24 mouse cellular contexts compared by ENCODE assay signal in the genomic region with DNA sequence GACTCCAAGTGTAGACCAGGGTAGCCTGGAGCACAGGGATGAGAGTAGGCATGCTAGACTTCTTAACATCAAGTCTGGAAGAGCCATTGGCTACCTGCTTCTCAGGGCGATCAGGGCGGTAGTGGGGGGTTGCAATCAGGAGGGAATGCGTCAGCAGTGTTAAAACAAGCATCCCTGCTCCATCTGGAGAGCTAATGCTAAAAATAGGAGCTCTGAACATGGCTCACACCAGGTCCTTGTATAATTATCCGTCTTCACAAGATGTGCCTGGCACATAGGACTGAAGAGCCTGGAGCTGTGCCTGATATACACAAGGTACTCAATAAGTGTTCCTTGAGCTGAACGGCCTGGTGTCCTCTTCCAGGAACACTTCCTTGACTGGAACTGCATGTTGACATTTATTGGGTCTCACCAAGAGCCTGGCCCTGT. TPM values are rescaled to one million over a fixed set of nuclear protein-coding genes. Genes with fewer than 3 reads are reported as not detected.
A peak's percentile ranks its signal among the peaks of the same experiment; 100 is the strongest.
DNase-seq lines count a peak whose midpoint lies in the region; ATAC-seq and TF ChIP-seq lines count a peak whose summit lies in the region.
"Had no signal": no experiment of that assay in that cellular context is flagged by ENCODE, and none has a peak within 500 bp of the region (broad histone marks: within the 10 kb centered on the region; RNA-seq: fewer than 3 reads in every experiment).

No protein-coding gene starts in this region.

- ATAC-seq in cerebellum, adult (ENCODE audit: insufficient number of reproducible peaks, low FRiP score, low TSS enrichment) = peak; percentile 81
- ATAC-seq: forebrain, postnatal 0 days; midbrain, embryonic 13.5 days had no signal

- intact Hi-C loops in heart, postnatal 14 days (cut with DNase I) = no loop called here

- no peak for TF ChIP-seq CTCF in cerebellum, adult 2 months (IDR thresholded peaks at IDR 0.05; ENCODE audit: borderline replicate concordance, insufficient read depth, low read depth, low read length)
- TF ChIP-seq CTCF in lung, adult 2 months (IDR thresholded peaks at IDR 0.05; ENCODE audit: insufficient read depth, low read length) = no peak

- no peak for DNase-seq in cerebellum, postnatal 4 days (ENCODE audit: low spot score in 2 of 2)
- peak; percentile 89 for DNase-seq in heart, adult 11 months
- no peak for DNase-seq in heart, postnatal 14 days
- peak; percentile 67 to 85 for DNase-seq in cerebellum, adult 2 months
- peak; percentile 41 to 55 for DNase-seq in cerebellum, postnatal 36 days
- no peak for DNase-seq in lung, adult 2 months
- DNase-seq in adrenal gland, adult 8-10 months = no peak
- DNase-seq: adrenal gland, adult 2 months; forebrain, postnatal 0 days; kidney, adult 8-10 months; kidney, postnatal 25 days; left cerebral cortex, postnatal 4 days; liver; lung, postnatal 10 days; spleen, adult 18-20 months; thymus, postnatal 36 days had no signal

- no peak overlapping the region for H3K4me3 ChIP-seq in cerebellum, adult 2 months (replicated peaks; ENCODE audit: insufficient read depth, low read depth, low read length)
- H3K4me3 ChIP-seq in lung, adult 2 months (replicated peaks; ENCODE audit: extremely low read depth, low read depth, low read length) = no peak overlapping the region
- H3K4me3 ChIP-seq: embryonic facial prominence, embryonic 13.5 days; hindbrain, embryonic 12.5 days; left cerebral cortex, adult 2 months; midbrain, embryonic 13.5 days; neural tube, embryonic 13.5 days had no signal

- TF ChIP-seq POLR2A in cerebellum, adult 2 months (IDR thresholded peaks at IDR 0.05; ENCODE audit: borderline replicate concordance, insufficient read depth, low read length) = no peak
- no peak for TF ChIP-seq POLR2A in lung, adult 2 months (IDR thresholded peaks at IDR 0.05; ENCODE audit: borderline replicate concordance, extremely low read depth, low read depth, low read length)

- 0 out of 2 replicates have a peak overlapping the region, but pooled peaks have one; percentile 61 for H3K27ac ChIP-seq in cerebellum, adult 2 months (ENCODE audit: insufficient read depth, low read length)
- H3K27ac ChIP-seq: embryonic facial prominence, embryonic 13.5 days; hindbrain, embryonic 12.5 days; left cerebral cortex, adult 2 months; midbrain, embryonic 13.5 days; neural tube, embryonic 13.5 days had no signal

- WGBS in cerebellum, adult 2 months = 11% methylated on average over 5 of the region's 5 CpGs
- 72% methylated on average over 5 of the region's 5 CpGs for WGBS in lung, adult 2 months

- H3K4me1 ChIP-seq in cerebellum, adult 2 months (ENCODE audit: control insufficient read depth, insufficient read depth, low read length) = peaks cover 6% of the 10 kb centered on the region; the same call in 1 of the 2 replicates
- H3K4me1 ChIP-seq in lung, adult 2 months (ENCODE audit: control insufficient read depth, insufficient read depth, low read length) = no peaks in the 10 kb centered on the region
- H3K4me1 ChIP-seq: embryonic facial prominence, embryonic 13.5 days; hindbrain, embryonic 12.5 days; midbrain, embryonic 13.5 days; neural tube, embryonic 13.5 days had no signal

- no peaks in the 10 kb centered on the region for H3K27me3 ChIP-seq in cerebellum, adult 2 months (ENCODE audit: control insufficient read depth, insufficient read depth, low read length)
- H3K27me3 ChIP-seq: embryonic facial prominence, embryonic 13.5 days; hindbrain, embryonic 12.5 days; midbrain, embryonic 13.5 days; neural tube, embryonic 13.5 days had no signal

RNA-seq across cellular contexts. Expression of gene 1700019D03Rik, which starts 17.5 kb away (rescaled TPM):
- total RNA-seq in heart, postnatal 14 days (2021) = 1 to 10 TPM; 1.2 to 1.8 TPM
- 12.4 and 13.9 TPM in 2 replicates for polyA plus RNA-seq in cerebellum, adult 2 months (2012; rRNA removed)
- 0.42 and 1.4 TPM in 2 replicates for polyA plus RNA-seq in lung, adult 2 months (2012; rRNA removed)
- 1 to 10 TPM in 3 of 4 experiments, under 1 TPM in 1; 0.84 to 2.1 (median 1.2) TPM for total RNA-seq in adrenal gland, adult 8-10 months (2022)

RNA-seq across cellular contexts. Expression of gene Mstn, which starts 24.0 kb away (rescaled TPM):
- under 1 TPM; 0.26 to 0.39 TPM for total RNA-seq in heart, postnatal 14 days (2021)
- polyA plus RNA-seq in cerebellum, adult 2 months (2012; rRNA removed) = 0.18 and 0.19 TPM in 2 replicates
- polyA plus RNA-seq in lung, adult 2 months (2012; rRNA removed) = 0.25 TPM in 1 of 2 replicates, not detected in the other
- total RNA-seq in adrenal gland, adult 8-10 months (2022) = under 1 TPM in 1 of 4 experiments, not detected in 3; 0.11 TPM
- total RNA-seq: adrenal gland, adult 2 months; granulocyte monocyte progenitor cell, adult 5-6 weeks; megakaryocyte progenitor cell, adult 5-6 weeks had no signal
- polyA plus RNA-seq: adrenal gland, adult 2 months had no signal

Comparison
In these comparisons a context has a peak if more than half of its experiments do, and no peak if none do; other contexts are left out.
1. DNase-seq: peak in heart, adult 11 months (single experiment), cerebellum, adult 2 months (2 of 2) and cerebellum, postnatal 36 days (2 of 2); none in cerebellum, postnatal 4 days (0 of 2), heart, postnatal 14 days (0 of 2), lung, adult 2 months (single experiment) and adrenal gland, adult 8-10 months (single experiment).